Mouse (Mus musculus) stomach, postnatal 0 days (tissue): ENCODE measurements at regions not wholly inside any gene's neighbourhood (a gene's known extent, or its start where the extent isn't known, plus 50 kb on each side); places are given as distances from the start of the nearest gene placed in this dataset.
A peak's percentile ranks its signal among the peaks of the same experiment; 100 is the strongest.

Source experiments
- ATAC-seq: fragments of 200-750 bp; cut with Nextera tagmentation; 2 replicates; pipeline ENCODE4 v1.8.0; 2017; ENCODE audit not compliant: low FRiP score, low TSS enrichment
- DNase-seq: peaks from one replicate; pipeline ENCODE4 v3.0.0-alpha.2; 2016; ENCODE audit warnings: low spot score
- H3K27ac ChIP-seq: fragments of 300-500 bp; sonication (generic); replicated peaks from 2 replicates; pipeline ENCODE4 v1.5.1; 2014; ENCODE audit warnings: mild to moderate bottlenecking, control low read depth
- H3K27me3 ChIP-seq: fragments of 300-500 bp; sonication (generic); 2 replicates; pipeline ENCODE4 v1.6.1; 2014; ENCODE audit warnings: low read length; ENCODE audit not compliant: control insufficient read depth, insufficient read depth
- H3K36me3 ChIP-seq: fragments of 300-500 bp; sonication (generic); 2 replicates; pipeline ENCODE4 v1.6.1; 2014; ENCODE audit warnings: low read length, mixed read lengths; ENCODE audit not compliant: control insufficient read depth, insufficient read depth
- H3K4me1 ChIP-seq: fragments of 300-500 bp; sonication (generic); replicated peaks from 2 replicates; pipeline ENCODE4 v1.6.1; 2014; ENCODE audit warnings: antibody characterized with exemption; ENCODE audit not compliant: control insufficient read depth, insufficient read depth
- H3K4me2 ChIP-seq: fragments of 300-500 bp; sonication (generic); replicated peaks from 2 replicates; pipeline ENCODE4 v1.6.1; 2014; ENCODE audit warnings: low read depth, mild to moderate bottlenecking, control low read depth, moderate library complexity
- H3K4me3 ChIP-seq: fragments of 300-500 bp; sonication (generic); 2 replicates; pipeline ENCODE4 v1.5.1; 2014; ENCODE audit warnings: low read depth, low read length, control low read depth
- H3K9ac ChIP-seq: fragments of 300-500 bp; sonication (generic); 2 replicates; pipeline ENCODE4 v1.6.1; 2014; ENCODE audit warnings: mild to moderate bottlenecking, low read length, control low read depth, mixed read lengths
- H3K9me3 ChIP-seq: fragments of 300-500 bp; sonication (generic); 2 replicates; pipeline ENCODE4 v1.6.1; 2016; ENCODE audit warnings: low read length; ENCODE audit not compliant: control insufficient read depth
- CTCF ChIP-seq: IDR thresholded peaks from 2 replicates; pipeline ENCODE4 v1.5.1; 2016; ENCODE audit warnings: antibody characterized with exemption, low read depth, mild to moderate bottlenecking, moderate library complexity
- EP300 ChIP-seq: optimal IDR thresholded peaks from 2 replicates; pipeline ENCODE3; 2016; ENCODE audit warnings: antibody characterized with exemption
- WGBS: fragments of 180-500 bp; shearing (Covaris S2); extraction: QIAGEN DNeasy Blood & Tissue Kit; methylation state at CpG from one replicate; pipeline ENCODE4 v1.1.7; 2014; 5-methylcytosine and 5-hydroxymethylcytosine counted together

GRCm38 (mm10) chr16:68017672-68018071 is 397.0 kb upstream of the Cadm2 start:
- Histone ChIP-seq H3K9me3 (no peaks in the 10 kb centered on the region), H3K27me3 (no peaks in the 10 kb centered on the region), H3K27ac (no peak overlapping the region), H3K4me1 (no peaks in the 10 kb centered on the region), H3K9ac (no peak overlapping the region), H3K4me2 (no peak overlapping the region), H3K36me3 (no peaks in the 10 kb centered on the region), H3K4me3 (no peak overlapping the region)
- DNase-seq (no peak), ATAC-seq (no peak)
- TF ChIP-seq EP300, result no peak
- 61% methylated on average over 4 of the region's 4 CpGs for WGBS

GRCm38 (mm10) chr16:67989671-67990070 is 369.0 kb upstream of the Cadm2 start:
- H3K4me3 ChIP-seq, result no peak overlapping the region
- no peaks in the 10 kb centered on the region for H3K4me1 ChIP-seq
- no peaks in the 10 kb centered on the region for H3K36me3 ChIP-seq
- no peak for DNase-seq
- H3K9ac ChIP-seq, result no peak overlapping the region
- ATAC-seq, result 0 out of 2 replicates have a peak, but pooled peaks have one; percentile 29
- no peak overlapping the region for H3K4me2 ChIP-seq
- no peak for TF ChIP-seq CTCF
- no peak for TF ChIP-seq EP300
- H3K27me3 ChIP-seq, result no peaks in the 10 kb centered on the region
- WGBS, result 88% methylated on average over 4 of the region's 4 CpGs
- no peak overlapping the region for H3K27ac ChIP-seq
- H3K9me3 ChIP-seq, result no peaks in the 10 kb centered on the region

- H3K9ac ChIP-seq, result no peak overlapping the region
- no peaks in the 10 kb centered on the region for H3K4me1 ChIP-seq
- H3K4me3 ChIP-seq, result no peak overlapping the region
- no peak for ATAC-seq
- no peaks in the 10 kb centered on the region for H3K9me3 ChIP-seq
- no peaks in the 10 kb centered on the region for H3K27me3 ChIP-seq
- no peak overlapping the region for H3K27ac ChIP-seq
- H3K36me3 ChIP-seq, result no peaks in the 10 kb centered on the region
- no peak overlapping the region for H3K4me2 ChIP-seq
- TF ChIP-seq CTCF (peak; percentile 44), EP300 (no peak)
- no peak for DNase-seq
These were observed 355.9 kb upstream of the Cadm2 start for GRCm38 (mm10) chr16:67976565-67976964.

GRCm38 (mm10) chr16:67968311-67969145 is 347.8 kb upstream of the Cadm2 start:
- no peak overlapping the region for H3K4me3 ChIP-seq
- no peak for TF ChIP-seq CTCF
- no peak for TF ChIP-seq EP300
- H3K9me3 ChIP-seq, result no peaks in the 10 kb centered on the region
- H3K4me2 ChIP-seq, result no peak overlapping the region
- no peaks in the 10 kb centered on the region for H3K36me3 ChIP-seq
- H3K27me3 ChIP-seq, result no peaks in the 10 kb centered on the region
- DNase-seq (no peak), ATAC-seq (no peak)
- WGBS, result 80% methylated on average over 11 of the region's 11 CpGs
- H3K9ac ChIP-seq, result no peak overlapping the region
- no peak overlapping the region for H3K27ac ChIP-seq
- no peaks in the 10 kb centered on the region for H3K4me1 ChIP-seq

- Histone ChIP-seq H3K9me3 (no peaks in the 10 kb centered on the region), H3K36me3 (no peaks in the 10 kb centered on the region), H3K4me1 (no peaks in the 10 kb centered on the region), H3K27ac (no peak overlapping the region), H3K9ac (no peak overlapping the region), H3K4me2 (no peak overlapping the region), H3K4me3 (no peak overlapping the region), H3K27me3 (no peaks in the 10 kb centered on the region)
- ATAC-seq (no peak), DNase-seq (no peak)
- TF ChIP-seq CTCF (no peak), EP300 (no peak)
These were observed 328.4 kb upstream of the Cadm2 start for GRCm38 (mm10) chr16:67949112-67949511.

GRCm38 (mm10) chr16:67944406-67944805 is 323.7 kb upstream of the Cadm2 start:
- H3K4me2 ChIP-seq, result no peak overlapping the region
- no peak overlapping the region for H3K27ac ChIP-seq
- H3K4me1 ChIP-seq, result no peaks in the 10 kb centered on the region
- no peak overlapping the region for H3K9ac ChIP-seq
- H3K9me3 ChIP-seq, result no peaks in the 10 kb centered on the region
- no peaks in the 10 kb centered on the region for H3K36me3 ChIP-seq
- no peak overlapping the region for H3K4me3 ChIP-seq
- 54% methylated on average over 3 of the region's 3 CpGs for WGBS
- no peak for ATAC-seq
- TF ChIP-seq CTCF, result no peak
- no peak for TF ChIP-seq EP300
- no peaks in the 10 kb centered on the region for H3K27me3 ChIP-seq
- DNase-seq, result no peak
